In genomic region chr2:128817786-128818681, GRCm38 (mm10) we compare ENCODE assay signal across 1 mouse cellular context.
A peak's percentile ranks its signal among the peaks of the same experiment; 100 is the strongest.
TF ChIP-seq lines count a peak whose summit lies in the region.

Gene Tmem87b, plus strand, starts transcription at chr2:128818118.

TF ChIP-seq in CH12.LX, 34 proteins besides CTCF, POLR2A, EP300 and RAD21 (continued from another document):
- TF ChIP-seq ZKSCAN1 (IDR thresholded peaks at IDR 0.05; ENCODE audit: borderline replicate concordance, low read depth, low read length) (no peak), ELF1 (IDR thresholded peaks at IDR 0.05; ENCODE audit: low read depth, low read length) (peak; percentile 75), NRF1 (IDR thresholded peaks at IDR 0.05; ENCODE audit: low read depth, low read length) (peak; percentile 75), ETS1 (conservative IDR thresholded peaks at IDR 0.05; ENCODE audit: low read depth, low read length) (no peak), ZC3H11A (IDR thresholded peaks at IDR 0.05; ENCODE audit: low read depth, low read length) (no peak), CHD2 (IDR thresholded peaks at IDR 0.05; ENCODE audit: low read length) (peak; percentile 16; the same call in 1 of the 2 replicates), GABPA (IDR thresholded peaks at IDR 0.05; ENCODE audit: insufficient replicate concordance, low read depth, low read length) (no peak), USF1 (IDR thresholded peaks at IDR 0.05; ENCODE audit: low read depth, low read length) (no peak), PAX5 (IDR thresholded peaks at IDR 0.05; ENCODE audit: low read length) (no peak), NELFE (IDR thresholded peaks at IDR 0.05; ENCODE audit: low read depth, low read length) (peak; percentile 90), TCF12 (IDR thresholded peaks at IDR 0.05; ENCODE audit: low read depth, low read length) (peak; percentile 88)
